Mouse (Mus musculus): ENCODE measurements around the gene Tm9sf2.

Gene Tm9sf2

GRCm38 (mm10) chr14:122079921-122080320 lies 26.9 kb upstream of the Tm9sf2 start:
- TF ChIP-seq GATA4 (IDR thresholded peaks at IDR 0.05; ENCODE audit: insufficient replicate concordance, low read length) = no peak

GRCm38 (mm10) chr14:122081308-122081707 lies 25.5 kb upstream of the Tm9sf2 start:
- no peak for TF ChIP-seq GATA4 (IDR thresholded peaks at IDR 0.05; ENCODE audit: insufficient replicate concordance, low read length)

GRCm38 (mm10) chr14:122083499-122083898 lies 23.3 kb upstream of the Tm9sf2 start:
- TF ChIP-seq GATA4 (IDR thresholded peaks at IDR 0.05; ENCODE audit: insufficient replicate concordance, low read length) = no peak

- TF ChIP-seq GATA4 (IDR thresholded peaks at IDR 0.05; ENCODE audit: insufficient replicate concordance, low read length) = no peak
These were observed 18.9 kb upstream of the Tm9sf2 start for GRCm38 (mm10) chr14:122087956-122088355.

- TF ChIP-seq GATA4 (IDR thresholded peaks at IDR 0.05; ENCODE audit: insufficient replicate concordance, low read length) = no peak
These were observed 14.5 kb upstream of the Tm9sf2 start for GRCm38 (mm10) chr14:122092363-122092762.

GRCm38 (mm10) chr14:122096331-122096730 lies 10.5 kb upstream of the Tm9sf2 start:
- no peak for TF ChIP-seq GATA4 (IDR thresholded peaks at IDR 0.05; ENCODE audit: insufficient replicate concordance, low read length)

- TF ChIP-seq GATA4 (IDR thresholded peaks at IDR 0.05; ENCODE audit: insufficient replicate concordance, low read length) = no peak
These were observed 7.3 kb upstream of the Tm9sf2 start for GRCm38 (mm10) chr14:122099584-122099983.

GRCm38 (mm10) chr14:122104881-122105280 lies 2.0 kb upstream of the Tm9sf2 start:
- no peak for TF ChIP-seq GATA4 (IDR thresholded peaks at IDR 0.05; ENCODE audit: insufficient replicate concordance, low read length)

GRCm38 (mm10) chr14:122105391-122106285 lies 1.2 kb upstream of the Tm9sf2 start:
- TF ChIP-seq GATA4 (IDR thresholded peaks at IDR 0.05; ENCODE audit: insufficient replicate concordance, low read length) = no peak

GRCm38 (mm10) chr14:122107481-122108214 lies 810 bp downstream of the Tm9sf2 start:
- TF ChIP-seq GATA4 (IDR thresholded peaks at IDR 0.05; ENCODE audit: insufficient replicate concordance, low read length) = no peak

GRCm38 (mm10) chr14:122111681-122112080 lies 4.8 kb downstream of the Tm9sf2 start:
- no peak for TF ChIP-seq GATA4 (IDR thresholded peaks at IDR 0.05; ENCODE audit: insufficient replicate concordance, low read length)

GRCm38 (mm10) chr14:122112311-122112710 lies 5.5 kb downstream of the Tm9sf2 start:
- no peak for TF ChIP-seq GATA4 (IDR thresholded peaks at IDR 0.05; ENCODE audit: insufficient replicate concordance, low read length)

GRCm38 (mm10) chr14:122116200-122116599 lies 9.4 kb downstream of the Tm9sf2 start:
- TF ChIP-seq GATA4 (IDR thresholded peaks at IDR 0.05; ENCODE audit: insufficient replicate concordance, low read length) = no peak

GRCm38 (mm10) chr14:122130111-122130797 lies 23.4 kb downstream of the Tm9sf2 start:
- no peak for TF ChIP-seq GATA4 (IDR thresholded peaks at IDR 0.05; ENCODE audit: insufficient replicate concordance, low read length)

- TF ChIP-seq GATA4 (IDR thresholded peaks at IDR 0.05; ENCODE audit: insufficient replicate concordance, low read length) = no peak
These were observed 24.8 kb downstream of the Tm9sf2 start for GRCm38 (mm10) chr14:122131644-122132043.
